Mouse (Mus musculus) urinary bladder, adult 2 months (tissue): ENCODE measurements around the gene Cbx4. TPM values are rescaled to one million over a fixed set of nuclear protein-coding genes. Genes with fewer than 3 reads are reported as not detected.
"Not testable (repeated sequence)": the region's sequence is repeated elsewhere in the genome, so short reads cannot be mapped to it uniquely, and the experiment has no call there.

ENCODE experiments used
- DNase-seq: peaks from one replicate; pipeline ENCODE4 v3.0.0; 2022; ENCODE audit warnings: low spot score
- polyA plus RNA-seq: library from polyadenylated mRNA; depleted of rRNA; stranded (reverse); fragments of >200 nt; gene quantifications from 2 replicates; pipeline ENCODE4 v1.2.3, GENCODE M21; 2012

The Cbx4 gene
- polyA plus RNA-seq, 1 experiment: 36.0 TPM

DNA sequence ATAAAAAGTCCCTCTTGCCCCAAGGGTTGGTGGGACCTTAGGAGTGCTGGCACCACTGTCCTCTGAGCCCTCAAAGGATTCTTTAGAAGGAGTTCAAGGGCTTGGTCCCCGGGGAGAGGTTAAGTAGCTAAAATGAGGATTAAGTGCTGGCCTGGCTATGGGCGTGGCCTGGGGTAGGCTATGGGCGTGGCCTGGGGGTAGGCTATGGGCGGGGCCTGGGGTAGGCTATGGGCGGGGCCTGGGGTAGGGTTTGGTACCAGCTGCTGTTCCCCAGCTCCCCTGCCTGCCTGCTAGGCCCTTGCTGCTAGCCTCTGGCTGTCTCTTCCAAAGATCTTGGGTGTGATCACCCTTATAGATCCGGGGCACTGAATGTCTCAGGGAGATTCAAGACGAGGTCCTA, 25.3 kb upstream of the Cbx4 start:
- no peak for DNase-seq

DNA sequence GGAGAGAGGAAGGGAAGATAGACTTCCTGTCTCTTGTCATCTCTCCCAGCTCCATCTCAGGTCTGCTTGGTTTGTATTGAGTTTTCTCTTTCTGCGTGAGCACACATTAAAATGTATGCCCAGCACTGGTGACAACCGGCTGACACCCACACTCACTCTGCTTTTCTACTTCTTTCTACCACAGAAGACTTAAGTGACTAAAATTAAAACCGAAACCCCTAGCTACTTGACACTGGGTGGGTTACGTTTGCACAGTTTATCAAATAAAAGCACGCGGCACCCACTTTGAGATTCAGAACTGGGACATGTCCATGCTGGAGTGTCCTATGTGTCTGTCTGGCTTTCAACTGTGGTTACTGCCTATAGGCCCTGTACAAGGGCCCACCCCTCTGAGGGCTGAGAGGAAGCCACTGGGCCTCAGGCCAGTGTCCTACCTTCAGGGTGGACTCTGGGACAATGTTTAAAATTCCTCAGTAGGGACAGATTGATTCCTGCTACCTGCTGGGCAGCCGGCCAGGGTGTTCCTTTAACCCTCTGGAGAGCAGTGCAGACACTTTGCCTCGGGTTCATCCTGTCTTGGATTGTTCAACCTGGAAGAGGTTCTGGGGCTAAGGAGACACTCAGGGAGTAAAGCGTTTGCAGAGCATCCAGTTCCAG, 23.5 kb upstream of the Cbx4 start:
- no peak for DNase-seq

- DNase-seq: no peak
These were observed 22.7 kb upstream of the Cbx4 start for GRCm38 (mm10) chr11:119108573-119109263.

DNA sequence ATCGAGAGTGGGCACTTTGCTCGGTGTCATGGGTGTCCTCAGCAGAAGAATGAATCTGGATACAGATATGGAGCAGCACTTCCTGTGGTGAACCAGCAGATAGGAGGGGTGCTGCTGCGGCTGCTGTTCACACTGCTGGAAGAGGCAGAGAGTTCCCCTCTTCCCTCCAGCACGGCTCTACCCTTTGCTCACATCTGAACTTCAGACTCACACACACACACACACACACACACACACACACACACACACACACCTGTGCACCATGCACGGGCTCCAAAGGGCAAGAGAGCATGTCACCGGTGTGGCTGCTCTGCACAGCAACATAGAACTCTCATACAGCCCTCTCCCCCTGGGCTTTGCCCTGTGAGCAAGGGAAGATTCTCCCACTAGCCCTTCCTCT, 20.3 kb upstream of the Cbx4 start:
- DNase-seq: no peak

DNA sequence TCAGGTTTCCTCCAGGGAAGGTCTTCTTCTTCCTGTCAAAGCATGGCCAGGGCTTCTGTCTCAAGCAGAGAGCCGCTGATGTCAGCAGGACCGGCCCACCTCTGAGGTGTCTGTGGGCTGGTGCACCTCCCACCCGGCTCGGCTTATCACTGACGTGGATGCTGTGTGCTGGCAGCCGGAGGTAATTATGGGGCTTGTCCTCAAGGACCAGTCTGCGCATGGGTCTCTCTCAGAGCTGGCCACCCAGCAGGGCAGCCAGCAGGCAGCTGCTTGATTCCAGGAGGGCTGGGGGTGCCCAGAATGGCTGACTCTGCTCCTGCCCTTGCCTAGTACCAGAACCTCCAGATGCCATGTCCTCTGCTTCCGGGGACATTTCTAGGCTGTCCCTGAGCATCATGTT, 19.7 kb upstream of the Cbx4 start:
- no peak for DNase-seq

DNA sequence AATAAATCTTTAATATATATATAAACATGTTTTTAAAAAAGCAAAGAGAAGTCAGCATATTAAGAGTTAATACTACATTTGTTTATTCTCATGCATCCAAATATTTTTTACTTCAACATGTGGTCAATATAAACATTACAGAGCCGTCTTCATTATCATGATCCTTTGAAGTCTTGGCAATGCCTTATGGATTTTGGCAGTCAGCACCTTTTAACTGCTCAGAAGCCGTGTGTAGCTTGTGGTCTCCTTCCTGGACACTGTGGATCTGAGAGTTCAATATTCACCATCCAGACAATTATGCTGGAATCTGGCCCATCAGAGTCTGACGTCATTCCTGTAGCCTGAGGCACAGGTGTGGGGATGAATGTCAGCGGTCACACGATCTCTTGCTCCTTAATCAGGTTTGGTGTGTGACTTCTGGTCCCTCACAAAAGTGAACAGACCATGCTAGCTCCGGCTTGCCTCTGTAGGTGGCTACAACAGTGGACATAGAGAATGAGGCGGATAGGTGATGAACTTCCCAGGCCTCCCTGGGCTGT, 19.1 kb upstream of the Cbx4 start:
- no peak for DNase-seq

GRCm38 (mm10) chr11:119103991-119104390, 18.0 kb upstream of the Cbx4 start:
- no peak for DNase-seq

DNA sequence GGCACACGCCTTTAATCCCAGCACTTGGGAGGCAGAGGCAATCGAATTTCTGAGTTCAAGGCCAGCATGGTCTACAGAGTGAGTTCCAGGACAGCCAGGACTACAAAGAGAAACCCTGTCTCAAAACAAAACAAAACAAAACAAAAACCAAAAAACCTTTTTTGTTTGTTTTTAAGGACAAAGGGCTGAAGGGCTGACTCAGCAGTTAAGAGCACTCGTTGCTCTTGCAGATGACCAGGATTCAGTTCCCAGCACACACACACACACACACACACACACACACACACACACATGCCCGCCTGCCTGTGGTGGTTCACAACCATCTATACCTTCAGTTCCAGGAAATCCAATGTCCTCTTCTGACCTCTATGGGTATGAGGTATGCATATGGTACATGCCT, 14.3 kb upstream of the Cbx4 start:
- not testable (repeated sequence) for DNase-seq

- no peak for DNase-seq
These were observed 12.2 kb upstream of the Cbx4 start for GRCm38 (mm10) chr11:119098202-119098601.

DNA sequence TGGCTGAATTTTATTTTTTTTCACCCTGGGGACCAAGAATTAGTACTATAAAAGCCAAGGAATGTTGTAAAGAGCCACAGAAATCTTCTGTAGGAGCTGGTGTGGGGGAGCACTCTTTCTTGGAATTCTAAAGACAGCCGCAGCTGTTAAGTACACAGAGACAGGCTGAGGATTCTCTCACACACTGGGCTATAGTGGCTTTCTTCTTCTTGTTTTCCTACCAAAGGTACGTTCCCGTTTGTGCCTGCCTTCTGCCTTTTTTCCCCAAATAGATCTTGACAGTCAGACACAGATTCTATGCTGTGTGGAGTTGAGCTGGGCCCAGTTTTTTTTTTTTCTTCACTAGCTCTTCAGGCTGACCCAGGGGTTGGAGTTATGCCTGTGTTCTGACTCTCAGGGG, 9.4 kb upstream of the Cbx4 start:
- DNase-seq: no peak

DNA sequence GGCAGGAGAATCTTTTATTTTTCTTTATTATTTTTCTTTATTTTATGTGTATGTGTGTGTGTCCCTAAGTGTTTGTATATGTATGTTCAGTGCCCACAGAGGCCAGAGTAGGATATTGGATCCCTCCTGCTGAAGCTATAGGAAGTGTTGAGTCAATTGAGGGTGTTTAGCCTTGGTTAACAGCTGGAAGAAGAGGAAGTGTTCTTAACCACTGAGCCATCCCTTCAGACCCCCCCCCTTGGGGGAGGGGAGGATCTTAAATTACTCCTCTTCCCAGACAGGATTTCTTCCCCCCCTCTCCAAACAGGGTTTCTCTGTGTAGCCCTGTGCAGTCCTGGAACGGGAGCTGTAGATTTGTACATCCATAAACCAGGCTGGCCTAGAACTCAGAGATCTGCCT, 7.3 kb upstream of the Cbx4 start:
- DNase-seq: no peak

DNA sequence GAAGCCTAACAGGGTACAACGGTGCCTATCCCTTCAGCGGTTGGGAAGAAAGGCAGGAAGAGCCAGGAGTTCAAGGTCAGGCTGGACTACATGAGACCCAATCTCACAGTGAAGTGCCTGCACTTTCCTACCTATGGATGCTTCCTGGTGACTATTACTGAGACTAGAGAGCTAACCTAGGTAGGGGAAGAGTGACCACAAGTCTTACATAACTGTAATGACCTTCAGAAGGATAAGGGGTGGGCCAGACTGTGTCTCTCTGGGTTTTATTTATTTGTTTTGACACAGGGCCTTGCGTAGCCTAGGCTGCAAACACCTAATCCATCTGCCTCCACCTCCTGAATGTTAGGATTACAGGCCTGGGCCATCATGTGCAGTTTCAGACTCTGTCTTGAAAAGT, 6.3 kb upstream of the Cbx4 start:
- DNase-seq: no peak

DNA sequence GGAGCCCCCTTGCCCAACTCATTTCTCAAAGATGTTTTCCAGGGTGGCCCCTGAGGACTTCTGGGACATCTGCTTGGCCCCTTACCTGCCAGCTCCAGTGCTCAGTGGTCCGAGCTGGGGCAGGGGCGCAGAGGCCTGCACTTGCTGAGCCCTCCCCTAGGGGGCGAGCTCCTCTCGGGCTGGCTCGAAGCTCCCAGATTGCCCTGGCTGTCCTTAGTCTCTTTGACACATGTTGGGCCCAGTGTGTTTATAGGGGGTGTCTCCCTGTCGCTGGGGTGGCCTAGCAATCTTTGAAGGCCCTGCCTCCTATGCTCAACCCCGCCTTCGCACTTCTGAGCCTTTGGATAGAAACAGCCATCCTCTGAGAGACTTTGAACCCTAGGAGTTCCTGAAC, 5.6 kb upstream of the Cbx4 start:
- peak; percentile 31 for DNase-seq

DNA sequence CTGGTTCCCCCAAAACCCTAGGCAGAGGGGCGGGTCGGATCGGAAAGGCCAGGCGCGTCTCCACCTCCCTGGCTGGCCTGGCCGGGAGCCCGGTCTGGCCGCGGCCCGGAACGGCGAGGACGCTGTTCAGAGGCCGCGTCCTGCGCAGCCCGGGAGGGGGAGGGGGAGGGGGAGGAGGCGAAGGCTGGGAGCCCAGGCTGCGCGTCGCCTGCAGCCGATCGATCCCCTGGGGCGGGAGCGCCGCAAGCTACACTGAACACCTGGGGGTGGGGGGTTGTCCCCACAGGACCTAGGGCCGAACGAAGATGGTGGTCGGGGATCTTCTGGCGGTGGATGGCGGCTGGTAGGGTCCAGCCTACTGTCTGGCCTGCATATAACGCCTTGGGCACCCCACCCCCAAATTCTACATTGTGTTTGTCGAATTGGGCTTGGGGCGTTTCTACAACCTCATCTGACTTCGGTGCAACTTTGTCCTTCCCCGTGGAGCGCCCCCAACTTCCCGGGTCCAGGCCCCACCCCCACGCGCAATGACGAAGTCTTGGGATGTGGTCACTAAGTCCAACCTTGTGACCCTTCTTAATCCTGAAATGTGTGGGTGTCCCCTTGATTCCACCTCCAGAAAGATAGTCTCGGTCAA, 5.1 kb upstream of the Cbx4 start:
- DNase-seq: peak; percentile 63

DNA sequence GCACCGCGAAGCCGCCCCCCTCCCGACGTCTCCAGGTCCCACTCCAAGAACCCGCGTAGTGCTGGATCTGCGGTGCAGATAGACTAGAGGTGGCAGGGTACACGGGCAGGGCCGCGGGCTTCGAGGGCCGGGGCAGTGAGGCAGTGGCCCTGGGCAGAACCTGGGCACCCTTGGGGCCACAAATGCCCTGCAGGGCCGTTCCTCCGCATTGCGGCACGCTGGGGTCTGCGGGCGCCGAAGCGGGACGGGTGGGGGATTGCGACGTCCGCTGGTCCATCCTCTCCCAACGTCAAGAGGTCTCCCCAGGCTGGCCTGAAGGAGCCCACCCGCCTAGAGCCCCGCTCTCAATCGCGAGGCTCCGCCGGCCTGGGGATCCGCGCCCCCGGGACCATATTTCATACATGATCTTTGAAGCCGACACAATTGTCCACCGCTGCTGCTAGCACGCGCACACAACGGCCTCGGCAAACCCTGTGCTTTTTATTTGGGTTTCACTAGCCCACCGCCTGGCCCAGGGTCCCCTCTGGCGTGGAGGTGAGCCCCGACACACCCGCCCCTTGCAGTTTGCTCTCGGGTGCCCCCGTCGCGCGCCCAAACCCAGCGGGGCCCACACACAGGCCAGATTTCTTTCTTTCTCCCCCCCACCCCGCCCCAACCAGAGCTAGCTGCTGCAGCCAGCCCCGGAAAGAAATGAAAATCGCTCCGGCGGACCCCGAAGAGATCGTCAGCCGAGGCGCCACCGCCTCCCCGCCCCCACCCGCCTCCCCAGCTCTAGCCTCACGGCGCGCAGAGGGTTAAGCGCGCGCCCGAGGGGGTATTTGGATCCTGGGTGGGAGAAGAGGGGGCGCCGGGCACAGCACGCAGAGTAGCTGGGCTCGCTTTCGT, 4.3 kb upstream of the Cbx4 start:
- DNase-seq: peak; percentile 41

- DNase-seq: peak; percentile 37
These were observed 3.4 kb upstream of the Cbx4 start for GRCm38 (mm10) chr11:119089235-119090075.

DNA sequence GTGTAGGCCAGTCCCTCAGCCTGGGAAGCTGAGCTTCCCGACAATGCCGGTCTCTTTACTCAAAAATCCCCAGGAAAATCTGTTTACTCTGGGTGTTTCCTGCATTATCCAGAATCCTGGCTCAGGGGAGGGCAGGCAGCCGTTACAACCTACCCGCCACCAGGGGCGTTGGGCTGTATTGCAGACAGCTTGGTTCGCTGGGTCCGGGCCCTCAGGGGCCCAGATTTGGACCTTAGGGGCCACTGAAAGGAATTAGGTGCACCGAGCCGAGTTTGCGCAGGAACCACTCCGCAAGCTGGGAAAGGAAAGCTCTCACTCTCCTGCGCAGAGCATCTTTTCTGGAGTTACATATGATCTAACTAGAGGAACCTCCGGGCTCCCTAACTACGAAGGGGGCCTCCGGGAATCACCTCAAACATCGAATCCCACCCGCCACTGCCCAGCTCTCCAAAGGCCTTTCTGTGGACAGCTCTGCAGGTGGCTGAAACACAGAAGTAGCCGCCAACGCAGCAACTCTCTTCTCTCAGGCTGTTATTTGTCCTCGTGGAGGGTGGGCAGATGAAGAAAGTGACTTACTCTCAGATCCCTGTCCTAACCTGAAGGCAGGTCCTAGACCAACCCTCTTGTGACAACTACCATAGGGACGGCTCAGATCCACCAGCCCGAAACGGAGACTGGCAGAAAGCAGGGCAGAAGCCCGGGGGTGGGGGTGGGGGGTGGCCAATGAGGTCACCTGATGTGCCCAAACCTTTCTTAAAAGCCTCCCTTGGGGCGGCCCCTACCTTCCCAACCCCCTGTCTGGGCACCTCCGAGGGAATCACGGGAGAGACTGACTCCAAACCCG, 2.6 kb upstream of the Cbx4 start:
- DNase-seq: no peak

DNA sequence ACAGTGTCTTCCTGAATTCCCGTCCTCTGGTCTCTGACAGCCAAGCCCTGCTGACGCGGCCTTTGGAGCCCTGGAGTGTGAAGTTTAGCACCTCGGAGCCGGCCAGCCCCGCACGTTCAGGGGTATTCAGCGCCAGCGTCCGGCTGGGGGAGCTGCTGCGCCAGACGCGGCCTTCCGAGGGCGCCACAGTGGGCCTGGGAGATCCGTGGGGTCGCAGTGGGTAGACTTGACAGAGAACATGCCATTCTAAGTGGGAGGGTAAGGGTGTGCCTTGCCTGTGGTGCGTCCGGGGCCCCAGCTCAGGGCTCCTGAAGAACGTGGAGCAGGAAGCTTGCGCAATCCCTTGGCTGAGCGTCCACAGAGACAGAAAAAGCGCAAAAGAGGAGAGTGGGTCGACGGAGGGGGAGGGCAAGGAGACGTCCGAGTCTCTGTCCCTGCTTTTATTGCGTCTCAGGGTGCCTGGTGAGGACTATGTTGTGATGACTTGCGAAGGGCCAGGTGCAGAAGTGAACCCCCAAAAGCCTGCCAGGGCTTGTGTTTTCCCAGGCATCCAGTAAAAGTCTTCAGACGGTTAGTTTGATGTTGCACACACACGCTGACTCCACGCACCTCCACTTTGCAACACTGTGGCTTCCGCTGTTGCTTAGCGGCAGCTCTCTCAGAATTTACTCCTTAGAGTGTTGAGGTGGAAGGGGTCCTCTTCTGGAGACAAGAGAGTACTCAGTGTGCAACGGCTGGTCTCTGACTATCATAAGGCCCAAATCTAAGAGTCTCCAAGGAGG, 1.5 kb upstream of the Cbx4 start:
- peak; percentile 49 for DNase-seq
